Mouse (Mus musculus) regulatory T cell (primary cell): ENCODE measurements at regions not wholly inside any gene's neighbourhood (a gene's known extent, or its start where the extent isn't known, plus 50 kb on each side); places are given as distances from the start of the nearest gene placed in this dataset.

Source experiments
- in situ Hi-C: fragments of 300-600 bp; cut with MboI, MseI; formaldehyde crosslinking; loops from one replicate; pipeline ENCODE4 v1.15.1; 2025; ENCODE audit warnings: high pct_unique_total_duplicates

DNA sequence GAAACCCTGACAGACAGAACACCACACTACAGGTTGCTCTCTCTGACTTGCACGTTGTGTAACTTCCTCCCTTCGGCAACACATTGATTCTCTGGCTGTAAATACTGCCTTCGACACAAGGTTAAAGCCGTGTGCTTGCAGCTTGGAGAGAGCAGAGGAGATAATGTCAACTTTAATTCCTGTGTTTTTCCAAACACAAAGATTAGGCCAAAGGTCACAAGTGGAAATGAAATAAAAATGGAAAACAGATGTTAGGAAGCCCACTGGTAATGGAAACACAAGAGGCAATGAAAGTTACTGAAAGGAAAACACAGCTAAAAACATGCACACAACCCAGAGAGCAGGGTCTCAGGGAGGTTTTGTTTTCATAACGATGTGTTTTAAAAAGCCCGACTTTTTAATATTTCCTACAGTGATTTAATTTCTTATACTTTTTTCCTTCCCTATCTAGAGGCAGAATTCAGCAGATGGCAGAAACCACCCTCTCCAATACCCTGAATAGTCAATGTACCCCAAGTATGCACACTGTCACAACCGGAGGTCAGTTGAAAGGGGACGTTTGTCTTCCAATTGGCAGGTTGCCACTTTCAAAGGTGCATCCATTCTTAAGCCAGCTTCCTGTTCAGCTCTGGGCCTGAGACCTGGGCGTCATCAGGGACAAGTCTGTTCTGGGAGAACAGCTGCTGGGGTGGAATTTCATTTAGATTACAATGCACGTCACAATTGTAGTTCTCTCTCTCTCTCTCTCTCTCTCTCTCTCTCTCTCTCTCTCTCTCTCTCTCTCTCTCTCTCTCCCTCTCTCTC lies 210.8 kb upstream of the Gm5148 start:
- in situ Hi-C loops, result no loop called here

- in situ Hi-C loops, result no loop called here
Measured at GRCm38 (mm10) chr3:37934236-37934635, 209.9 kb upstream of the Gm5148 start.

GRCm38 (mm10) chr3:37928731-37929130 lies 204.4 kb upstream of the Gm5148 start:
- in situ Hi-C loops, result no loop called here

DNA sequence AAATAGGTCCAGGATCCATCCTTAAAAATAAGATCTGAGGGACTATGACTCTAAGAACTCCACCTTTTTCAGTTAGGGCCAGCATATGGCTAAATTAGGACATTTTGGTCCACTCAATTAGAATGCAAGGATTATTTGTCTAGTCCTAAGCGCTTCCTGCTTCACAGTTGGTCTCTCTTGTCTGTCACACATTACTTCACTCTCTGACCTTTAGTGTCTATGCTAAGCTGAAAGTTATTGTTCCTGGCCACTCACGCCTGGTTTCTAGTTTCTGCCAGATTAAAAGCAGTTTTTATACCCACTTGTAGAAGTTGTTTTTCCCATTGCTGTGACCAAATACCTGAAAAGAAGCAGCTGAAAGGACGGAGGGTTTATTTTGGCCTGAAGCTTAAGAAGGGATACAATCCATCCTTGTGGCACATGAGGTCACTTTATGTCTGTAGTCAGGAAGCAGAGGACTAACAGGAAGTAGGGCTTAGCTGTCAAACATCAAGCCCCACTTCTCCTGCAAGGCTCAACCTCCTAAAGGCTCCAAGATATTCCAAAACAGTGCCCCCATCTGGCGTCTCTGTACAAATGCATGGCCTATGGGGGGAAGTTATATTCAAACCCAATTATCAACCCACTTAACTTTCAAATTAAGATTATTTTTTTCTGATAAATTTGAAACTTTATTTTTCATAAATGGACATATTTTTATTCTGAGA lies 195.3 kb upstream of the Gm5148 start:
- in situ Hi-C loops, result no loop called here

GRCm38 (mm10) chr3:37916786-37917479 lies 192.6 kb upstream of the Gm5148 start:
- in situ Hi-C loops, result no loop called here

DNA sequence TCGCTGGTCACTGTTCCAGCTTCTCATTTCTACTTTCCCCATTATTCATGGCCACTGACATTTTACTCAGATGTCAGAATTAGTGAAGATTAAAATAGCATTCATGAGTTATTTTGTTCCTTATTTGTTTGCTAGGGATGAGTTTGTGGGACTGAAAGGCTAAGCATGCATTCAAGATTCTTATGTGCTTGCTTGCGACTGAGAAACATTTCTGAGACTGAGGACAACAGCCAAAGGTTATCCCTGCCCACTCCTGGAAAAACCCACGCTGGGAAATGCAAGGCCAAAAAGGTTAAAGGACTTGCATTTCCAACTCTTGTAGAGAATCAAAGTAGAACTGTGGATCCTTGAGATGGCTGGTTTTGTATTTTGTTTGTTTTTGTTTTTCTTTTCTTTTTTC lies 192.0 kb upstream of the Gm5148 start:
- in situ Hi-C loops, result no loop called here

GRCm38 (mm10) chr3:37915673-37916072 lies 191.4 kb upstream of the Gm5148 start:
- in situ Hi-C loops, result no loop called here

- in situ Hi-C loops, result no loop called here
Measured at GRCm38 (mm10) chr3:37914136-37914535, 189.8 kb upstream of the Gm5148 start.

DNA sequence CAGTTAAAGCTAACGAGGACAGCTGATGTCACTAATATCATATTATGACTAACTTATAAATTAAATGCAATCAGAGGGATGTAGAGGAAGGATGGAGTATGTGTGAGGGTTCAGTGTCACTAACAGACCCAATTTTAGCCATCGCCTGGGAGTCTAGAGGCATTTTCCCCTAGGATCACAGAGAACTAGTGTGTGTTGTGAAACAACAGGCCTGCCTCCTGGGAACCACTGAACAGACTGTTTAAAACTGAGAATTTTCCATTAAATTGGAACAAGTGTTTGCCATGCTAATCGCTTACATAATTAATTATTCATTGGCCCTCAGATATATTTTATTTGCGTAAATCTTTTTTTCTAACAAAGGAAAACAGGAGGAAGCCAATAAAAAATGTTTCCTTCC lies 185.5 kb upstream of the Gm5148 start:
- in situ Hi-C loops, result no loop called here

- in situ Hi-C loops, result no loop called here
Measured at GRCm38 (mm10) chr3:37909008-37909407, 184.7 kb upstream of the Gm5148 start.

GRCm38 (mm10) chr3:37908456-37908855 lies 184.2 kb upstream of the Gm5148 start:
- in situ Hi-C loops, result no loop called here

DNA sequence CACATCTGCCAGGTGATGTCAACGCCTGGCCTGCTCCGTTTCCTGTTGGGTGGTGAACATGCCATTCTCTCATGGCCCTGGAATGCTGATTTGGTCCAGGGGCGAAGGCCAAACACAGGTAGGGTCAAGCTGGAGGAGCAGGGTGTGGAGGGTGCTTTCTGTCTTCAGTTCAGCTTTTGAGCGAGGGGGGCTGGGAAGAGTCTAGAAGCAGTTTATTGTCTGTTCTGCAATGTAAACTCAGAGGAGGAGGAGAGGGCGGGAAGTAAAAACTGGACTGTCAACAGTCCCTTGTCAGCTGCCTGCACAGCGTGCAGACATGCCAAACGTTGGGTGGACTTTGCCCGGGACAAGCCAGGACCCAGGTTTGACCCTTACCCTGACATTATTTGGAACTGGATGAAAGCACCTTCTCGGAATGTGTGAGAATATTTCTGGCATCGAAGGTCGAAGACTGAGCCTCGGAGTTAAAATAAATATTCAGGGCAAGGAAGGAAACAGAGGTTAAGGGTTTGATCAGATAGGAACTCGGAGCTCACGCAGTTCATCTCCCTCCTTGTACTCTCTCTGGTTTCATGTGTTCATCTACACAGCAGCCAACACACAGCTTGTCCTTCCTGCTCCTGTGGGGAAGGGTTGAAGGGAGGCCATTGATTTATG lies 183.3 kb upstream of the Gm5148 start:
- in situ Hi-C loops, result no loop called here

- in situ Hi-C loops, result no loop called here
Measured at GRCm38 (mm10) chr3:37906806-37907251, 182.5 kb upstream of the Gm5148 start.

GRCm38 (mm10) chr3:37904188-37904587 lies 179.9 kb upstream of the Gm5148 start:
- in situ Hi-C loops, result no loop called here

DNA sequence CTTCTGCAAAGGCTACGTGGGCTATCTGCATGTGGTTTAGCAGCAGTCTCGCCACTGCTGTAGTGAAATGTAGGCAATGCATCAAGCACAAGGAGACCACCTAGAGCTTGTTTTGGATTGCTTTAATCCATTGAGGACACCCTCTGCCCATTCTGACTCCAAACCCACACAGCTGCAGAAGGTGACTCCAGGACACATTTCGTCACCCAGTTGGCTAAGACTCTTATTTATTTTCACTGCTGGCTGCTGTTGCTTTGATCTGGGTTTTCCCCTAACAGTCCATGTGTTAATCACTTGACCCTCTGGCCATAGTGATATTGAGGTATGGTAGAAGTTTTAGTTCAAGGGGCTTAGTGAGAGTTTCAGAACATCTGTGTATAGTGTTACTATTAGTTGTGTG lies 179.2 kb upstream of the Gm5148 start:
- in situ Hi-C loops, result no loop called here

- in situ Hi-C loops, result no loop called here
Measured at GRCm38 (mm10) chr3:37903021-37903420, 178.7 kb upstream of the Gm5148 start.

GRCm38 (mm10) chr3:37897392-37897791 lies 173.1 kb upstream of the Gm5148 start:
- in situ Hi-C loops, result no loop called here

DNA sequence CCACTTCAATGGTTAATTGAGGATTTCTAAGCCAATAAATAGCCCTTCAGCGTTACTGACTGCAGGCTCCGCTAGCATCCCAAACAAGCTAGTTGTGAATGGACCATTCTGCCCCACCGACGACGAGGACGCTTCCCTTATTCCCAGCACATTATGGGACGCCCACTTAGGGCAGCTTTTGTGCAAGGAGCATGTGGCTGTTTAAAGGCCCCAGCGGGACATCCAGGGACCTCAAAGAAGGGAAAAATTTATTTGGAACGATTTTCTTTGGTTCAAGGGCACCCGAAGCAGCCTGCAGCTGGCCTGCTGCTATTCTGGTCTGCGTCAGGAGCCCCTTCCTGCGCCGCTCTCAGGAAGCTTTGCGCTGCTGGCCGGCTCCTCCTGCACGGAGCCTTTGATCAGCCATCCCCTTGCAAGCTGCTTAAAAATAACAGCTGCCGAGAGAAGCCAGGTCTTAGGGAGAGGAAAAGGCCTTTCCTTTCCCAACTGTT lies 172.6 kb upstream of the Gm5148 start:
- in situ Hi-C loops, result no loop called here

DNA sequence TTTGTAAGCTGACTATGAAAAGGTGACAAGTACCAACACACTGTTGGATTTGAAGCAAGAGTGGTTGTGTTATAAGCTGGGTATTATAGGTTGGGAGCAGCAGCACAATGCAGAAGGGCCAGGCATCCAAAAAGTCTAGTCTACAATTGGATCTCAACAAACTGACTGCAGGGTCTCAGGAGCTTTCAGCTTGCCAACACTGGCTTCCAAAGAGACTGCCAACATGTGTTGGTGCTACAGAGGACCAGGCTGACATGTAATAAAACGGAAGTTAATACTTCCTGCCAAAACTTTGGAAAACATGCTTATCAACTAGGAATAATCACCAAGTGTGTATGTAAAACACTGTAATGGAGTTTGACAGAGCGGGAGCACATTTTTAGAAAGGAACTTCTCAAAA lies 170.3 kb upstream of the Gm5148 start:
- in situ Hi-C loops, result loop anchor here (5.0 kb wide), 1 partner anchor 48 kb away; no protein-coding TSS in a partner anchor

- in situ Hi-C loops, result loop anchor here (5.0 kb wide), 1 partner anchor 52 kb away; no protein-coding TSS in a partner anchor
Measured at GRCm38 (mm10) chr3:37890202-37890601, 165.9 kb upstream of the Gm5148 start.

DNA sequence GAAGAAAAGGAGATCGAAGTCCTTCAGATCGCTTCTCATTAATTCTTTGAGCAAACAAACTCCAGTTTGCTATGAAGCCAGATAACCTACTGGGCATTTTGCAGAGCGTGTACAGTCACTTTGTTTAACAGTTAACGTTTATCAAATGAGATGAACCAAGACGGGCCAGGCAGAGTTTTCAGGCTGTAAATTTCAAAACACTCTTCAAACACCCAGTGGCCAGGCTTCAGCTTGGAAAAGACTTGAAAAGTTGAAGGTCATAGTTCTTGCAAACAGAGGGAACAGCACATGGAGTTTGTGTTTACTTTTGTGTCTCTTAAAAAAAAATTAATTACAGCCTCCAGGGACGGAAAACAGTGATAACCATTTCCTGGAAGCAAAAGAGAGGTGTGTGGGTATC lies 164.2 kb upstream of the Gm5148 start:
- in situ Hi-C loops, result no loop called here

- in situ Hi-C loops, result no loop called here
Measured at GRCm38 (mm10) chr3:37887711-37888110, 163.4 kb upstream of the Gm5148 start.
